Mouse (Mus musculus) heart, adult 11 months (tissue): ENCODE measurements around the gene Mboat1.

Source experiments
- DNase-seq: peaks from one replicate; pipeline ENCODE4 v3.0.0; 2022

The Mboat1 gene

DNA sequence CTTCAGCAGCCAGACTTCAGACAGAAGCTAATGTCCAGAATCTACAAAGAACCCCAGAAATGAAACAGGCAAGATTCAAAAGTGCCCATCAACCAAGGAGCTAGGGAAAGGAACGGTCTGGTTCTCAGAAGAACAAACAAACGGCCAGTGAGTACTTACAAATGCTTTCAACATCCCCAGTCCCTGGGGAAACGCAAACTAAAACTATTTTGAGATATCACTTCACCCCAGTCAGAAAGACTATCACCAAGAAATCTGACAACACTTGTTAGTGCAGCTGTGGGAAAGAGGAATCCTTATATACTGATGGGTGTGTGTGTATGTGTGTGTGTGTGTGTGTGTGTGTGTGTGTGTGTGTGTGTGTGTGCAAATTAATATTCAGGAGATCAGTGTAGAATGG, 116.4 kb downstream of the Mboat1 start:
- DNase-seq, result peak; percentile 85

GRCm38 (mm10) chr13:30253636-30254264, 117.5 kb downstream of the Mboat1 start:
- peak; percentile 96 for DNase-seq

DNA sequence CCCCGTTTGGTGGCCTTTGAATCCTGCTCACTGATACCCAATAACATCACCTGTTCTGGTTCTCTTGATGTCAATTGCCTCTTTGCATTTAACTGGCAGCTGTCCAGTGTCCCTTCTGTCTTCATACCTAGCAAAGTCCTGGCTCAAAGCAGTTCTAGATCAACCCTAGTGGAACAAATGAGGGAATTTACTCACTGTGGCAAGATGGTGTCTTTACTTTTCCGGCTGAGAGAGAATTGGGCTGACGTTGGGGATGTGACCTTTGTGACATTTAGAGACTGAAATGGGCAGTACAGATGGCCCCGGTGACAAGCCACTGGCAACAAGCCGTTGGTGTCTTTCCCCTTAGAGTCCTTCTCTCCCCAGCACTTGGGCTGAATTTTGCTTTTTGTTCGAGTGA, 118.1 kb downstream of the Mboat1 start:
- DNase-seq, result no peak

DNA sequence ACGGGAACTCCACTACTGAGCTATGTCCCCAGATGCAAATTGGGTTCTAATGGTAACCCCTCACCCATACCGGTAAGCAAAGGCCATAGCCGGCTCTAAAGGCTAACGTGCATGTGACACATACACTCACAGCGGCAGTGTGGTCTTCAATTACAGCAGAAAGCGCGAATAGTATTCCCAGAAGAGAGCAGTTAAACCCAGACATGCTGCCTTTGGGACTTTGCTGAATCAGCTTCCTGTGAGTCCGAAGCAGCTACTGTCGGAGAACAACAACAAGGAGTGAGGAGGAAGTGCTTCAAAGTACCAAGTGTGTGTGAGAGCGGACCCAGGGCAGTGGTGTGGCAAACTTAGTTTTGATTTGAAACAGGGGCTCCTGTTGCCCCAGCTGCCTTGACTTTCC, 122.5 kb downstream of the Mboat1 start:
- peak; percentile 85 for DNase-seq

DNA sequence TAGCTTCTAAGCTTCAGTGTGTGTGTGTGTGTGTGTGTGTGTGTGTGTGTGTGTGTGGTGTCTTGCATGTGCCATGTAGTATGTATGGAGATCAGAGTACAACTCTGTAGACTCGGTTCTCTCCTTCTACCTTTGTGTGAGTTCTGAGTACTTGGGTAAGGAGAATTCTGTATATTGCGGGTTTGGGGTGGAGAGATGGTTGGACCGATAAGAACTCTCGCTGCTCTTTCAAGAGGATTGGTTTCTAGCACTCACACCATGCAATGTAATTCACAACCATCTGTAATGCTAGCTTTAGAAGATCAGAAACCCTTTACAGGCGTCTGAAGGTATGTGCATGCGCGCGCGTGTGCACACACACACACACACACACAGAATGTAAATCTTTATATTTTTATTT, 123.0 kb downstream of the Mboat1 start:
- no peak for DNase-seq

DNA sequence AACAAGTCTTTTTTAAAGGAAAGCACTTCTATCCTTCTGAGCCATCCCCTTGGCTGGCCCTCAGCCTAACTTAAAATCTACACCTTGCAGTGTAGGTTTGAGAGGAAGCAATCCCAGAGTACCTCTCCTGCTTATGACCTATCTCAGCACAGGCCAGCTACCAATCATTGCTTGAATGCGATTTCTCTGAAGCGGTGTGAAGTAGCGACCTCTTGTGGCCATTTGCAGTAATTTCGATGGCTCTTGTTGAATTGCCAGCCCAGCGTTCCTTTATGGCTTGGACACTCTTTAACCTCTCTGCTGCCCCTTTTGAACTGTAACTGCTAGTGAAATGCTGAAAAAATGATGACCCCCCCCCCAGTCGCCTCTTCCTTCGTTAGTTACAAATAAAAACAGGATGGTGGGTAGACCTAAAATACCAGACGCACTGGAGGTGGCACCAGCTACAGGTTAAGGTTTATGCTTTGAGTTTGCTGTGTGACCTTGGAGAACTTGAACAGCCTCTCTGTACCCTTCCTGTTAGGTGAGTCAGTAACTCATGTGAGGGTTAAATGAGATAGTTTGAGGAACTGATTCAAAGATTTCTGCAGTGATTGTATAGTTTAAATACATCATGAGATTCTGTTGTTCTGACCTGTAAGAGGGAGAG, 123.7 kb downstream of the Mboat1 start:
- DNase-seq, result peak; percentile 91

- DNase-seq, result no peak
These were observed 127.4 kb downstream of the Mboat1 start for GRCm38 (mm10) chr13:30263681-30264080.

GRCm38 (mm10) chr13:30264303-30264702, 128.0 kb downstream of the Mboat1 start:
- peak; percentile 46 for DNase-seq

DNA sequence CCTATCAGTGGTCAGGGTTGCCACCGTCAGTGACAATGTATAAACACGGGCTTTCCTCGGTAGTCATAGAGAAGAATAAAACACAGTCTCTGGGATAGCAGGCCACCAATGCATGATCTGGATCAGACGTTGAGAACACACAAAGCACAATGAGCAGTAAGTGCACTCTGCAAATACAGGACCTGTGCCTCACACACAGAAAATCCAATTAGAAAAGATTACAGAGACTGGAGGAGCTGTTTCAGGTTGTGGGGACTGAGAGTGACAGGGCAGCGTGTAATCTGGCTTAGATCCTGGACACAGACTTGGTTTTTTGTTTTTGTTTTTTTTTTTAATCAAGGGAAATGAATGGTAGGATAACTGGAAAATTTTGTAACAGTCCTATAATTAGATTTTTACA, 128.5 kb downstream of the Mboat1 start:
- no peak for DNase-seq

DNA sequence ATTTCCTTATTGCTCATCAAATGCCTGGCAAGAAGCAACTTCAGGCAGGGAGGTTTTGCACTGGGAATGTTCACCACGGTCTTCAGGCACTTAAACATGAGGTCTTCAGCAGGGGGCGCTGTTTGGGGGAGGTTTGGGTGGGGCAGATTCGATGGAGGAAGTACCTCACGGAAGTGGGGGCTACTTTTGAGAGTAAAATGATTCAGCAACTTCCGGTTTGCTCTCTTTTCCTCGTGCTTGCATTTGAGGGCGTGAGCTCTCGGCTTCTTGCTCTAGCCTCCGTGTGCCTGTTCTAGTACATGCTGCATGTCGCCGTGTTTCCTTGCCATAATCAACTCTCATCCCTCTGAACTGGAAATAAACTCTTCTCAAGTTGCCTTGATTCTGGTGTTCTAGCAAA, 129.7 kb downstream of the Mboat1 start:
- DNase-seq, result no peak

GRCm38 (mm10) chr13:30272040-30272686, 135.9 kb downstream of the Mboat1 start:
- DNase-seq, result no peak
